Mouse (Mus musculus) heart, embryonic 13.5 days (tissue): ENCODE measurements around the gene Mid1. TPM values are rescaled to one million over a fixed set of nuclear protein-coding genes. Genes with fewer than 3 reads are reported as not detected.

Experiments
- ATAC-seq: fragments of 200-750 bp; cut with Nextera tagmentation; 2 replicates; pipeline ENCODE4 v1.8.0; 2017; ENCODE audit warnings: moderate TSS enrichment; ENCODE audit not compliant: insufficient number of reproducible peaks, low FRiP score, low TSS enrichment; ENCODE audit errors: extremely low read depth
- H3K27ac ChIP-seq: fragments of 300-500 bp; sonication (generic); replicated peaks from 2 replicates; pipeline ENCODE4 v1.5.1; 2015; ENCODE audit warnings: moderate library complexity, mild to moderate bottlenecking, inconsistent platforms
- H3K27me3 ChIP-seq: fragments of 300-500 bp; sonication (generic); replicated peaks from 2 replicates; pipeline ENCODE4 v1.6.1; 2015; ENCODE audit warnings: mild to moderate bottlenecking, inconsistent platforms
- H3K36me3 ChIP-seq: fragments of 300-500 bp; sonication (generic); 2 replicates; pipeline ENCODE4 v1.6.1; 2015; ENCODE audit warnings: mild to moderate bottlenecking, inconsistent platforms
- H3K4me1 ChIP-seq: fragments of 300-500 bp; sonication (generic); 2 replicates; pipeline ENCODE4 v1.6.1; 2015; ENCODE audit warnings: inconsistent platforms
- H3K4me2 ChIP-seq: fragments of 300-500 bp; sonication (generic); 2 replicates; pipeline ENCODE4 v1.6.1; 2015; ENCODE audit warnings: inconsistent platforms, mild to moderate bottlenecking, moderate library complexity
- H3K4me3 ChIP-seq: fragments of 300-500 bp; sonication (generic); 2 replicates; pipeline ENCODE4 v1.5.1; 2015; ENCODE audit warnings: moderate library complexity, mild to moderate bottlenecking, inconsistent platforms
- H3K9ac ChIP-seq: fragments of 300-500 bp; sonication (generic); 2 replicates; pipeline ENCODE4 v1.6.1; 2015; ENCODE audit warnings: inconsistent platforms, mild to moderate bottlenecking, moderate library complexity
- H3K9me3 ChIP-seq: fragments of 300-500 bp; sonication (generic); 2 replicates; pipeline ENCODE4 v1.6.1; 2016; ENCODE audit warnings: inconsistent platforms
- WGBS: fragments of 180-500 bp; shearing (Covaris S2); methylation state at CpG from one replicate; pipeline ENCODE4 v1.1.7; 2015; ENCODE audit warnings: mixed read lengths; 5-methylcytosine and 5-hydroxymethylcytosine counted together
- polyA plus RNA-seq: library from polyadenylated mRNA; unstranded; fragments of >200 nt; fragmentation: Nextera tagmentation; extraction: Ambion mirVana; gene quantifications from 2 replicates; pipeline ENCODE4 v1.2.1, GENCODE M21; 2015

The Mid1 gene
- polyA plus RNA-seq, 1 experiment from 2014 or later, result 7.2 TPM

GRCm38 (mm10) chrX:169779535-169779934, 94.5 kb downstream of the Mid1 start, which contains the start of gene 4933400A11Rik:
Gene 4933400A11Rik, minus strand, starts transcription at chrX:169779635.
- no peaks in the 10 kb centered on the region for H3K9me3 ChIP-seq
- H3K4me3 ChIP-seq, result no peak within 1 kb of the TSS
- H3K9ac ChIP-seq, result no peak within 1 kb of the TSS
- 84% methylated on average over 3 of the region's 3 CpGs for WGBS
- H3K4me1 ChIP-seq, result no peaks in the 10 kb centered on the region
- 0 out of 2 replicates have a peak, but pooled peaks cover 5% of the 10 kb centered on the region for H3K27me3 ChIP-seq
- no peak for ATAC-seq
- no peak within 1 kb of the TSS for H3K4me2 ChIP-seq
- no peak within 1 kb of the TSS for H3K27ac ChIP-seq
- H3K36me3 ChIP-seq, result no peaks in the 10 kb centered on the region

- Histone ChIP-seq H3K27ac (no peak overlapping the region), H3K4me3 (no peak overlapping the region), H3K9me3 (no peaks in the 10 kb centered on the region), H3K27me3 (0 out of 2 replicates have a peak, but pooled peaks cover 6% of the 10 kb centered on the region), H3K36me3 (no peaks in the 10 kb centered on the region), H3K4me1 (no peaks in the 10 kb centered on the region), H3K9ac (no peak overlapping the region), H3K4me2 (no peak overlapping the region)
- 75% methylated on average over 5 of the region's 5 CpGs for WGBS
- no peak for ATAC-seq
Measured at GRCm38 (mm10) chrX:169789702-169790101, 104.7 kb downstream of the Mid1 start.

GRCm38 (mm10) chrX:169792879-169793278, 107.9 kb downstream of the Mid1 start:
- ATAC-seq, result no peak

GRCm38 (mm10) chrX:169794421-169794820, 109.4 kb downstream of the Mid1 start:
- no peak overlapping the region for H3K4me2 ChIP-seq
- 64% methylated on average over 4 of the region's 4 CpGs for WGBS
- no peaks in the 10 kb centered on the region for H3K27me3 ChIP-seq
- H3K4me3 ChIP-seq, result no peak overlapping the region
- H3K9me3 ChIP-seq, result no peaks in the 10 kb centered on the region
- H3K27ac ChIP-seq, result no peak overlapping the region
- no peak for ATAC-seq
- H3K4me1 ChIP-seq, result no peaks in the 10 kb centered on the region
- no peak overlapping the region for H3K9ac ChIP-seq
- no peaks in the 10 kb centered on the region for H3K36me3 ChIP-seq

More at GRCm38 (mm10) chrX:169792879-169793278, 107.9 kb downstream of the Mid1 start:
- H3K4me1 ChIP-seq, result no peaks in the 10 kb centered on the region
- H3K27me3 ChIP-seq, result 0 out of 2 replicates have a peak, but pooled peaks cover 6% of the 10 kb centered on the region
- H3K36me3 ChIP-seq, result no peaks in the 10 kb centered on the region
- H3K4me2 ChIP-seq, result no peak overlapping the region
- 34% methylated on average over 1 of the region's 1 CpGs for WGBS
- H3K9ac ChIP-seq, result no peak overlapping the region
- H3K27ac ChIP-seq, result no peak overlapping the region
- no peaks in the 10 kb centered on the region for H3K9me3 ChIP-seq
- no peak overlapping the region for H3K4me3 ChIP-seq

GRCm38 (mm10) chrX:169794831-169795311, 109.9 kb downstream of the Mid1 start:
- 62% methylated on average over 7 of the region's 7 CpGs for WGBS
- H3K36me3 ChIP-seq, result no peaks in the 10 kb centered on the region
- no peak for ATAC-seq
- no peaks in the 10 kb centered on the region for H3K27me3 ChIP-seq
- H3K4me1 ChIP-seq, result no peaks in the 10 kb centered on the region
- H3K27ac ChIP-seq, result no peak overlapping the region
- no peaks in the 10 kb centered on the region for H3K9me3 ChIP-seq
- no peak overlapping the region for H3K4me2 ChIP-seq
- no peak overlapping the region for H3K9ac ChIP-seq
- H3K4me3 ChIP-seq, result no peak overlapping the region

GRCm38 (mm10) chrX:169797148-169797547, 112.1 kb downstream of the Mid1 start:
- ATAC-seq, result no peak

GRCm38 (mm10) chrX:169798987-169799680, 114.1 kb downstream of the Mid1 start:
- Histone ChIP-seq H3K9me3 (no peaks in the 10 kb centered on the region), H3K36me3 (no peaks in the 10 kb centered on the region), H3K27me3 (no peaks in the 10 kb centered on the region; the same call in 1 of the 2 replicates), H3K4me1 (no peaks in the 10 kb centered on the region), H3K9ac (0 out of 2 replicates have a peak overlapping the region, but pooled peaks have one; percentile 54), H3K4me3 (peak overlapping the region; percentile 43), H3K4me2 (peak overlapping the region; percentile 42), H3K27ac (no peak overlapping the region)
- 3% methylated on average over 11 of the region's 11 CpGs for WGBS
- ATAC-seq, result no peak

More at GRCm38 (mm10) chrX:169797148-169797547, 112.1 kb downstream of the Mid1 start:
- Histone ChIP-seq H3K4me2 (no peak overlapping the region), H3K27ac (no peak overlapping the region), H3K36me3 (no peaks in the 10 kb centered on the region), H3K9me3 (no peaks in the 10 kb centered on the region), H3K27me3 (no peaks in the 10 kb centered on the region; the same call in 1 of the 2 replicates), H3K9ac (no peak overlapping the region), H3K4me1 (no peaks in the 10 kb centered on the region), H3K4me3 (no peak overlapping the region)
- 52% methylated on average over 3 of the region's 3 CpGs for WGBS

GRCm38 (mm10) chrX:169800238-169800637, 115.2 kb downstream of the Mid1 start:
- H3K4me1 ChIP-seq, result no peaks in the 10 kb centered on the region
- no peak overlapping the region for H3K27ac ChIP-seq
- H3K4me3 ChIP-seq, result no peak overlapping the region
- H3K27me3 ChIP-seq, result no peaks in the 10 kb centered on the region; the same call in 1 of the 2 replicates
- no peak overlapping the region for H3K4me2 ChIP-seq
- no peak overlapping the region for H3K9ac ChIP-seq
- no peaks in the 10 kb centered on the region for H3K36me3 ChIP-seq
- ATAC-seq, result no peak
- no peaks in the 10 kb centered on the region for H3K9me3 ChIP-seq
- 44% methylated on average over 4 of the region's 4 CpGs for WGBS

- no peak overlapping the region for H3K4me3 ChIP-seq
- no peaks in the 10 kb centered on the region for H3K9me3 ChIP-seq
- H3K4me1 ChIP-seq, result no peaks in the 10 kb centered on the region
- no peak for ATAC-seq
- no peak overlapping the region for H3K9ac ChIP-seq
- no peak overlapping the region for H3K27ac ChIP-seq
- H3K4me2 ChIP-seq, result no peak overlapping the region
- H3K36me3 ChIP-seq, result no peaks in the 10 kb centered on the region
- H3K27me3 ChIP-seq, result no peaks in the 10 kb centered on the region
- WGBS, result 64% methylated on average over 5 of the region's 5 CpGs
Measured at GRCm38 (mm10) chrX:169805791-169806190, 120.8 kb downstream of the Mid1 start.

- Histone ChIP-seq H3K27ac (no peak overlapping the region), H3K9me3 (no peaks in the 10 kb centered on the region), H3K9ac (no peak overlapping the region), H3K4me2 (no peak overlapping the region), H3K27me3 (no peaks in the 10 kb centered on the region), H3K4me1 (no peaks in the 10 kb centered on the region), H3K36me3 (no peaks in the 10 kb centered on the region), H3K4me3 (no peak overlapping the region)
- ATAC-seq, result no peak
- 75% methylated on average over 3 of the region's 3 CpGs for WGBS
Measured at GRCm38 (mm10) chrX:169807744-169808143, 122.7 kb downstream of the Mid1 start.

GRCm38 (mm10) chrX:169811318-169811717, 126.3 kb downstream of the Mid1 start:
- Histone ChIP-seq H3K27ac (no peak overlapping the region), H3K9ac (no peak overlapping the region), H3K4me2 (no peak overlapping the region), H3K4me3 (no peak overlapping the region), H3K27me3 (peaks cover 4% of the 10 kb centered on the region; the same call in 1 of the 2 replicates), H3K9me3 (no peaks in the 10 kb centered on the region), H3K4me1 (no peaks in the 10 kb centered on the region), H3K36me3 (no peaks in the 10 kb centered on the region)
- ATAC-seq, result no peak
- WGBS, result 55% methylated on average over 5 of the region's 5 CpGs

- ATAC-seq, result no peak
- Histone ChIP-seq H3K4me2 (no peak overlapping the region), H3K9me3 (no peaks in the 10 kb centered on the region), H3K27ac (no peak overlapping the region), H3K27me3 (peaks cover 4% of the 10 kb centered on the region; the same call in 1 of the 2 replicates), H3K4me1 (no peaks in the 10 kb centered on the region), H3K4me3 (no peak overlapping the region), H3K9ac (no peak overlapping the region), H3K36me3 (no peaks in the 10 kb centered on the region)
- 68% methylated on average over 2 of the region's 2 CpGs for WGBS
Measured at GRCm38 (mm10) chrX:169811783-169812182, 126.8 kb downstream of the Mid1 start.
